Mouse (Mus musculus): ENCODE results near the gene Ndufb2.
A peak's percentile ranks its signal among the peaks of the same experiment; 100 is the strongest.

The Ndufb2 gene

DNA sequence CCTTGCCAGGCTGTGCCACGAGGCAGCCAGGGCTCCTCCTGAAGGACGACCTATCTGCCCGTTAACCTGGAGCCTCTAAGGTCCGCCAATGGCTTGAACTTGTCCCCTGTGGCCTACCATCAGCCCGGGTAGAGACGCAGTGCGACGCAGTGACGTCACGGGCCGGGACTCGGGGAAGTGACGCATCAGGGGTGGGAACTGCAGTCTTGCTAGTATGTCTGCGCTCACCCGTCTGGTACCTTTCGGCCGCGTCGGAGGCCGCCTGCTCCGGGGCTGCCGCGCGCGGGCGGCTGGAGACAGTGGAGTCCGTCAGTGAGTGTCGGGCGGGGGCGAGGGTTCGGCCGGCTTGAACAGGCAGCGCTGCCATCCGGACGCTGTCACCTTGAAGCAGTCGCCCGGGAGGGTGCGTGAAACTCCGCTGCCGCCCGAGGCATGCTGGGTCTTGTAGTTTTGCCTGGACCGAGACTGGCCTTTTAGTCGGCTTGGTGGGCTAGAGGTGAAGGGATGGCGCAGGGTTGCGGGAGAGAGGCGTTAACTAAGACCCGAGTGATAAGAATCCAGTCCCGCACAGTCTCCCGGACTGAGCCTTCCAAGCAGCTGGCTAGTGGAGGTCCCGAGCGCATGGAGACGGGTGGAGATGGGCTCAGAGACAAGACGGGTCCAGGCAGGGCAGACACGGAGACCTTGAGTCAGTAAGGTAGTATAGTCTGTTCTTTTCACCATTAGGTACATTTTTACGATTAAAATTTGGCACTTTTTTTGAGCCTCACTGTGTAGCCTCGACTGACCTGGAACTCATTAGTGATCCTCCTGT lies at the start of gene Ndufb2:
Ndufb2 (plus strand) TSS at position 174 of the 814 bp plus-strand sequence.
- peak; percentile 80 to 87 for DNase-seq (ENCODE audit: low spot score in 2 of 2)

DNA sequence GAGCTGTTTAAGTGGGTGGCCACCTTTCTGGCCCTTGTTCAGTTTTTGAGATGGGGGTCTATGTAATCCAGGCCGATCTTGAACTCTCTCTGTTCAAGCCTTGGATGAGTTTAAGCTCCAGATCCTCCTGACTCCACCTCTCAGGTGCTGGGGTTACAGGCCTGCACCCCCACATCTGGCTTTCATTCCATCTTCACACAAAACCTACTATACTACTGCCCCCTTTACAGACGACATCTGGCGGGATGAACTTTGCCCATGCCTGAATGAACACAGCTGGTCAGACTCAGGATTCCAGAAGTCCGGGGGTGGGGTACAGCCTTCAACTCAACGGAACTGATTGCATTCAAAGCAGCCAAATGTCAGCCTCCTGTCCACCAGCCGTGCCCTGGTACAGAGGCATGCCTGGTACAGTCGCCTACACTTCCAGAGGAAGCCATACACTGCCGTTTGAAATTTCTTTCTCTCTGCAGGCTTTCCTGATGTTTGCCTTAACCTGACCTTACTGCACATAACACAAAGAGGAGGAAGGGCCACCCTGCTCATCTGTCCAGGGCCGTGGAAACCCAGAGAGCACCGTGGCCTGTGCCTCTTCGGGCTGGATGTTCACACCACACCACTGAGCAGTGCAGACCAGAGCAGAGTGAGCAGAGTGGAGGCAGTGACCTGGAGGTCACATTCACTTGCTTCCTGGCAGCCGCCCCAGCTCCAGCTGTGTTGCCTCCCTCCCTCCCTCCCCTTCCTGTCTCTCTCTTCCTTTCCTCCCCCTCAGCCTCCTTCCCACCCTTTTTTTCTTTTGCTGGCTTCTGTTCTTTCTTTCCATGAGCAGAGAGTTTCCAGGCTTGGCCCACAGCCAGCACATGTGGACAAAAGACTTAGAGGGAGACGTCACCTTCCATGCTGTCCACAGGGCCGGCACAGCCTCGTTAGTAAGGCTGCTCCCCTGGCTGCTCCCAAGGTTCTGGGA lies 49.5 kb upstream of the Ndufb2 start:
- DNase-seq (ENCODE audit: low spot score in 2 of 2), result no peak

DNA sequence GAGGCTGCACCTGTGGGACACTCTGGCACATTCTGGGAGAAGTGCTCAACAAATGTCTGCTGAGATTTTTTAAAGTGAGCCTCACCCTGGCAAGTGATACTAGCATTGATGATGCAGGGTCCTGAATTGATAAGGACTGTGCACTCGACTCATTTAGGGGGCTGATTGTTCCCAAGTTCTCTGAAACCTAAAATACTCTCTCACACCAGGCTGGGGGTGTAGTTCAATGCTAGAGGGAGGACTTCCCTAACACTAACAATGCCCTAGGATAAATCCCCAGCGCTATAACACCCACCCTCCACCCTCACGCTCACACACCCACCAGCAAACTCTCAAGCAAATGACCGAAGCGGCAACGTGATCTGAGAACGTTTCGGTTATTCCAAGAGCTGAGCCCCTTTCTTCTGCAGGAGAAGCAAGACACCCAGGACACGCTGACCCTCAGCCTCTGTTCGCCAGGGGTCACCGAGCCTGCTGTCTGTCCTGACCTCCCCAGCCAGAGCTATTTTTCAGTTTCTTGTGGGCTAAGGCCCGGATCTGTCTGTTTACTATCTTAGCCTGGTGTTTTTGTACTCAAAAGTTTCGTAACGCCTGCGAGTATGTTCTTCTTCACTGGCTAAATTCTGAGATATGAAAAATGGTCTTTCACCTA lies 48.5 kb upstream of the Ndufb2 start:
- no peak for DNase-seq (ENCODE audit: low spot score in 2 of 2)

DNA sequence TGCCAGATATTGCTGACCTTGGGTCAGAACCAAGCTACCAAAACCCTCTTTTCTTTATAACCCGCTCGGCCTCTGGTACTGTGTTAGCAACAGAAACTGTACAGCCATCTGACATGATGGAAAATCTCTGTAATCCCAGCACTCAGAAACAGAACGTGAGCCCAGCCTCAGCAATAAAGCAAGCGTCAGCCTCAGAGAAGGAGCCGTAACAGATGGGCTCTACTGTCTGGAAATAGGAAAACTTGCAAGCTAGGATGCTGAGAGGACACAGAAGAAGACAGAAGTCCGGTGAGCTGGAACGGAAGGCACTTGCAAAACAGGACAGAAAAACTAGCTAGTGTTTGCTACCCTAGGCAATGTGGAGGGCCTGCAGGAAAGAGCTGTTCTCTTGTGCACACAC lies 46.9 kb upstream of the Ndufb2 start:
- DNase-seq (ENCODE audit: low spot score in 2 of 2), result no peak

DNA sequence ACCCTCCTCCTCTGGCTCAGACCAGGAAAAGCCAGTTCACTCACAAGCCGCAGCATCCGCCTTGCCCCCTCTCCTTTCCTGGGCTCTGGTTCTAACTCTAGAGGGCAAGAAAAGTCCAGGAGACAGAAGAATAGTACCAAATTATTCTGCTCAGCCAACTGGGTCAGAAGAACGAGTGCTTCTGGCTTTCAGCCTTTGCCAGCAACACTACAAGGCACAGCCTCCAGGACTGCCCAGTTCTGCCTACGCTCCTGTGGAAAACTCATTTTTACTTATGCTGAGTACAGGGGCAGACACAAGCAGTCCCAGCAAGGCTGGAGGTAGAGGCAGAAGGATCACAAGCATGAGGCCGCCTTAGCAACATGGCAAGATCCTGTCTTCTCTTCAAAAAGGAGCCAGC lies 44.3 kb upstream of the Ndufb2 start:
- DNase-seq (ENCODE audit: low spot score in 2 of 2), result no peak

DNA sequence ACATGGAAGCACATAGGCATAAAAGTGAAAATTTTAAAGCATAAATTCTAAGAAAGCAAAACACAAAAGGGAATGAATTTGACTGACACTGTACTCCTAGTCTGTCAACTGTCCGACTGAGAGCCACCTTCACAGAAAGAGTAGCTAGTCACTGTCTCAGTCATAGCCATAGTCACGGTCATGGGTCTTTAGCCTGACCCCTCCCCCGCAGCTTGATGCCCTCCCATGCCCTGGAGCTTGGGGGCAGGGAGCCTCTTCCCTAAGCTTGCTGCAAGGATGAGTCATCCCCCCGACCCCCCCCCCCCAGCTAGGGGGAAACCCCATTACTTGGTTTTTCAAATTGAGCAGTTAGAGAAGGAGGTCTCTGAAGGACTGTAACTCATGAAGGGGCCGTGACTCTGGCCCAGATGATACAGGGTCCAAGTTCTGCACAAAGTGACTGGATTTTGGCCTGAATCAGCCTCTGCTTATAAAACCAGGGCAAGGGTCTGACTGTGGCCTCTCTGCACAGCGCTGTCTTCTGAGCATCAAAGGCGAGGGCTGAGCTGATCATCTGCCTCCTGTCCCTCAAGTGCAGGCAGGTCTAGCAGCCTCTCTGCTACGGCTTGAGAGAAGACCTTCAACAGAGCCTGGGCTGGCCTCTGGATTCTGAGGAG lies 40.3 kb upstream of the Ndufb2 start:
- no peak for DNase-seq (ENCODE audit: low spot score in 2 of 2)

DNA sequence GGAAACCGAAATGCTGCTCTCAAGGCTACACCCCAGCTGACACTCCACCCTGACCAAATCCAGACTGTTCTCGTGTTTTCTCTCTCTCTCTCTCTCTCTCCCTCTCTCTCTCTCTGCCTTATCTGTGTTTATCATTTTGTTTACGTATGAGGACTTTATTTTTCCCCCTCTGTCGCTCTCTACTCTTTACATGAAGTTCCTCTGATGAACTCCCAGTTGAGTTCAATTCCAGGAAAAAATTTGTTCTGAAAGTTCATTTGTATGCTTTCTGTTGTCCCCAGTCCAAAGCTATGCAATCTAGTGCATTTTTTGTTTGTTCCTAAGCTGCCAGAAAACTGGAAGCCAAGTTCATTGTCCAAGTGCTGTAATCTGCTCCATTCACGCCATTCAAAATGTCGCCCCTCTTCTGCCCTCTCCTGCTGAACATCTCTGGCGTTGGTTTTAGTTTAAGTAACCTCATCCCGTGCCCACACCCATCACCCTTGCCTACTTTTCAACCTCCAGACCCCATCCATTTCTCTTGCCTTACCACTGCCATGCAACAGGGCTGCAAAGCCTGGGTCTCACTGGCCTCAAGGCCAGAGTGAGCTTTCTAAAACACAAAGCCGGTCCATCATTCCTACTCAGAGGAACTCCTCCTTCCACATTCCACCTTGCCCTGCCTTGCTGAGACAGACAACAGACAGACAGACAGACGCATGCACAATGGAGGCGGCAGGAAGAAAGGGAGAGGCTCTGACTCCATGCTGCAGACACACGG lies 37.3 kb upstream of the Ndufb2 start:
- DNase-seq (ENCODE audit: low spot score in 2 of 2), result no peak

DNA sequence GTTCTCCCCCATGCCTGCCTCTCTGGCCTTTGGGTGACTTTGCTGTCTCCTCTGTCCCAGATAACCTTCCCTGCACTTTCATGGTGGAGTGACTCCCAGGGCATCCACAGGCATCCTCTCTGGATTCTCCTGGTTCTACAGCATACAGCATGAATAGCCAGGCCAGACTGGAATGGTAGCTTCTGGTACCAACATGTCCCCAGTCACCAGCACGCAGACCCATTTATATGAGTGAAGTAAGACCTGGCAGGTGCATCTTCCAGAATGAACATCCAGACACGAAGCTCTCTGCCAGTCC lies 36.8 kb upstream of the Ndufb2 start:
- DNase-seq (ENCODE audit: low spot score in 2 of 2), result no peak

DNA sequence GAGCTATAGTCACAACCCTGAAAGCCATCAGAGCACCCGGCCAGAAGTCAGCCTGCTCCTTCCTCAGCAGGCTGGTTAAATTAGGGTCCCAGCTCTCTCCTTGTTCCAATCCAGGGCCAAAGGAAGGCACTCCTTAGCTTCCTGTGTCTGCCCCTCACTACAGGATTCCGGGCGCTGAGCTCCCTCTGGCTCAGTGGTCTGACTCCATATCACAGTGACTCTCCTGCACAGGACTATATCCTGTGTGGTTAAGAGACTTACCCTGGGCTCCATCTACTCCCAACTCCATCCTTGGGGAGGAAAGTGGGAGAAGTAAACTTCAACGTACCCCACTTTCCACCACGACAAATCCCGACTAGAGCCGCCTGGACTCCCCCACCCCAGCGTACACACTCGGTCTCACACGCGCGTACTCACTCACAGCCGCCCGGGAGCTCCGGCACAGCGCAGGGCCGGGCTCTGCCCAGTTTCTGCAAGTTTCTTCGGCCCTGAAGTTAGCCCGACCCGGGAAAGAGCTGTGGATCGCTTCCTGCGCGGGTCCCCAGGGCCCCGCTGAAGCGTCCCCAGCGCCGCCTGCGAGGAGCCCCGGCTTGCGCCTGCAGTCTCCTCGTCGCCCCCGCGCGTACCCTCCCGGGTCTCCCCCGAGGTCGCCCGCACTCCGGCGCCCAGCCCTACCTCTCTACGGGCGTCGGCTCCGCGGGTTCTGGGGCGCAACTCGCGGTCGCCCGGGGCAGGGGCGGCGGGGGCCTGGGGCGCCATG lies 35.3 kb upstream of the Ndufb2 start:
- no peak for DNase-seq (ENCODE audit: low spot score in 2 of 2)

DNA sequence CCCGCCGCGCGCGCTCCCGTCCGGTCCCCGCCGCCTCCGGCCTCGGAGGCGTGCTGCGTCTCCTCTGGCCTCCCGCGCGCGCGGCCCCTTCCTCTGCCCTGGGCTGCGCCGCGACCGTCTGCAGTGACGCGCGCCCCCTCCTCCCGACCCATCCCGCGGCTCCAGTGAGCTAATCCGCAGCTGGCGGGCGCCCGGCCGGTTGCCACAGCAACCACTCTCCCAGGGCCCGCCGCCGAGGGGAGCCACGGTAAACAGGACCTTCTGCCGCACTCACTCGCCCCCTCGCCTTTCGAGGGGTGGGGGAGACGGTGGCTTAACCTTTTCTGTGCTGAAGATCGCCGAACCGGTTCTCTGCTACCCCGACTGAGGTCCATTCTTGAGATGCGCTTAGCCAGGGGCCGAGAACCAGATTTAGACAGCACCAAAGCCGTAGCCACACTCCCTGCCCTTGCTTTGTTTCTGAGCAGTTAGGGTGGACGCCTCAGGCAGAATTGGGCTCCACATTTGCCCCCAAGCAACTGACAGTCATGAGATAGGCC lies 34.6 kb upstream of the Ndufb2 start, which contains the start of gene Dennd2a:
Dennd2a (minus strand) TSS at position 145 of the 539 bp plus-strand sequence.
- DNase-seq (ENCODE audit: low spot score in 2 of 2), result no peak

DNA sequence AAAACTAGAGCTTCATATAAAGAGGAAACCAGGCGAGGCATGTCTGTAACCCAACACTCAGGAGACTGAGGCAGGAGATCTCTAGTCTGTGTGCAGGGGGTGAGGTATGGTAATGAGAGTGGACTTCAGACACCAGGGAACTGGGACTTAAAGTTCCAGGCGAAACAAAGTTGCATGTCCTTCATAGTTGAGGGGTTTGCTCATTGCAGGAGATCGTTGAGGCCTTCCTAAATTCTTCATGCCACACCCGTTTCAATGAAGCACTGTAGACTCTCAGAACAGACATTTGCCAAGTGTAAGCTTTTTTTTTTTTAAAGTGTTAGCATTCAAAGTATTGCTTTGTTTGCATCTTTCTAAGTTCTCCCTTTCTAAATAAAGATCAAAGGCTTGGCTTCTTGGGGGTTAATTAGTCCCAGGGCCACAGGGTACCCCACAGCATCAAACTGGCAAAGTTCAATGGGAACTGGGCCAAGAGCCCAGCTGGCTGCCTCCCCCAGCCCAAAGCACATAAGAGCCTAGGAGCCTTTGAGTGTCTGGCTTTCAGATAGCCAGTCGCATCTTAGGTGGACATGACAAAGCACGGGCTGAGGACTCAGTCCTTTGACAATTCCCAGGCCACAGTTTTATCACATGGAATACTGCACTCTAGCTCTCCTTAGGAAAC lies 33.0 kb upstream of the Ndufb2 start:
- DNase-seq (ENCODE audit: low spot score in 2 of 2), result no peak

DNA sequence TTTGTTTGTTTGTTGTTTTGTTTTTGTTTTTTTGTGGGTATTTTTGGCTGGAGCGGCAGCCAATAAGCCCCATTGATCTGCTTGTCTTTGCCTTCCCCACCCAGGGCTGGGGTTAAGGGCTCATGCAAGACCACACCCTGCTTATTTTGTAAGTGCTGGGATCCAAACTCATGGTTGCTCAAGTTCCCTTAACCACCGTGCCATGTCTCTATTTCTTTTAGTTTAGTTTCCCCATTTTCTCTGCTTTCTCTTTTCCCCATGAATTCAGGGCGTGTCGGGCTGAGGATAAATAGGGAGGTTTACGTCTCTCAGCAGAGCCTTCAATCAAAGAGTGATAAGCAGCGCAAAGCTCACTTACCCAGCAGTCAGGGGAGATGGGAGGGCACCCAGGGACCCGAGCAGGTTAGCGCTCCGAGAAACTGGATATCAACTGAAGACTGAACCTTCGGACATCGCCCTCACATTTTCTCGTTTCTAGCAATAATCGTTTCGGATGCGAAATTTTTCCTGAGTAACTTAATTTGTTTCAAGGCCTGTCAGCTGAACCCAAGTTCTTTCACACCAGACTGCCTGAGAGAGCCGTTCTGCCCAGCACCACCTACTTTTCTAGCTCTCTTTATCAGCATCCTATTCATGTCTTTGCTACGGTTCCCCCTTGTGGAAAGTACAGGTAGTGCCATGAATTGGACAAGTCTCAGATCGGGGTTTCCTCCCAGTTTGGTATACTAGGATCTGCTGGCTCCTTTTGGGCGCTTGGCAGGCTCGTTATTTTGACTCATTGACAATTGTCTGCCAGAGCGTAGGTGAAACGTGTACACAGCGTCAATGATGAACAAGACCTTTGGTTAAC lies 30.0 kb upstream of the Ndufb2 start:
- DNase-seq (ENCODE audit: low spot score in 2 of 2), result peak in 1 of 2 experiments; percentile 52

DNA sequence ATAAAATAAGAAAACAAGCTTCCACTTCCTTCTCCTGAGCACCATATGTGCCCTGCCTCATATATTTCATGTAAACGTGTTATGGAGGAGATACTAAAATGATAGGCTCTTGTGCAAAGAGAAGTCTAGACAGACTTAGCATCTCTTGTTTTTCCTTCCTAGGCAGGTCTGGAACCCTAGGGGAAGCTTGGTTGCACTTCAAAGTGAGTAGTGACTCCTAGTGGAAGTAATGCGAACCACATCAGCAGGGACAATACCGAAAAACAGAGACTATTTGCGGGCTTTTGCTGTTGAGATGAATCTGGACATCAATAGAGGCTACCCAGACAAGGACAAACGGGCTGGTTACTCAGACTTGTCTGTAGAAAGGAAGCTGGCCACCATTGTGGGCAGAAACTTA lies 24.8 kb upstream of the Ndufb2 start:
- no peak for DNase-seq (ENCODE audit: low spot score in 2 of 2)

DNA sequence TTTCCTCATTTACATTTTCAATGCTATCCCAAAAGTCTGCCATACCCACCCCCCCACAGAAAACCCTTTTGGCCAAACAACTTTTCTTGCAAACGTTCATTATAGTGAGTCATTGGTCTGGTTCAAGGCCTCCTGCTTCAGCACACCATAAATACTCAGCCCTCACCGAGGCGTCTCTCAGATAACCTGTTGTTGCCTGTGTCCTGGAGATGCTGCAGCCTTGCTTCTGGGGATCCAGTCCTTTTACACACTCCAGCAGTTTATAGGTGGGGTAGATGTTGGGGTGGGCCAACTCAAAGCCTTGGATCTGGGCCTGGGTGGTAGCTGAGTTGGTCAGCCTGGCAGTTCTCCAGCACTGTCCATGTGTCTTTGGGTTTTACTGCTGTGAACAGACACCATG lies 21.9 kb upstream of the Ndufb2 start:
- DNase-seq (ENCODE audit: low spot score in 2 of 2), result no peak

DNA sequence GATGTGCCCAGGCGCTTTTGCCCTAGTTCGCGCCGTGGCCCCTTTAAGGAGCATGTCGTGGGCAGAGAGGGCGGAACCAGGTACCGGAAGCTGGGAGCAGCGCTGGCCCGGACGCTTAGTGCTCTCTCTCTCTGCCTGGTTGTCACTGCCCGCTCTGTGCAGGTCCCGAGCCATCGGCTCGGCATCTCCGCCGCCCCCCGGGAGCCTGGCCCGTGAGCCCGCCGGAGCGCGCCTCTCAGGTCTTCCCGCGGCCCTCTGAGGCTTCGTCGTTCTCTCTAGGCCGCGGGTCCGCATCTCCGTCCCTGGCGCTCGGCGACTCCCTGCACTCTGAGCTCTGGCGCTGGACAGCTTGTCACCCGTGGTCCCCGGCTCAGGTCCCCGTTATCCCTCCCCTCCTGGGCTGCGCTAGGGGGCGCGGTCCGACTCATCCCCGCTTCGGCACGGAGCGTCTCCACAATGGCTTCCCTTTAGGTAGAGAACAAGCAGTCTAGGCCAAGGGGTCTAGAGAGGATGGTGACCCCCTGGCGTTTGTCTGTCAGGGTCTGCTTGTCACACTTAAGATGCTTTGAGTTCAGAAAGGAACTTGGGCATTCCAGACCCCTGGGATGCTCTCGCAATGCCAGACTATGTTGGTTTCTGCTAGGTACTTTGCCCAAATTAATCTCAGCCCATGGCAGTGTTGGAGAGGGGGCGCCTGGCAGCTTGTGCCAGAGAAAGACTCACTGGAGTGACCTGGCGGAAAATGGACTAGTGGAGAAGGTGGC lies 18.4 kb upstream of the Ndufb2 start, which contains the start of gene Adck2:
Adck2 (plus strand) TSS at position 83 of the 764 bp plus-strand sequence.
- DNase-seq (ENCODE audit: low spot score in 2 of 2), result peak; percentile 52 to 58

DNA sequence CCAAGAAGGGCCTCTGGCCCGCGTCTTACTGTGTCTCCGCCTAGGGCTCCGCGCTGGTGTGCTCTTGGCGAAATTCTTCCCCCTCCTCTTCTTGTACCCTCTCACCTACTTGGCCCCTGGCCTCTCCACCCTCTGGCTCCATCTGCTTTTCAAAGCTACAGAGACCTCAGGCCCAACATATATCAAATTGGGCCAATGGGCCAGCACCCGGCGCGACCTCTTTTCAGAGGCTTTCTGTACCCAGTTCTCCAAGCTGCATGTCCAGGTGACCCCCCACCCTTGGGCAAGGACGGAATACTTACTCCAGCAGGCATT lies 17.9 kb upstream of the Ndufb2 start:
- DNase-seq (ENCODE audit: low spot score in 2 of 2), result no peak

DNA sequence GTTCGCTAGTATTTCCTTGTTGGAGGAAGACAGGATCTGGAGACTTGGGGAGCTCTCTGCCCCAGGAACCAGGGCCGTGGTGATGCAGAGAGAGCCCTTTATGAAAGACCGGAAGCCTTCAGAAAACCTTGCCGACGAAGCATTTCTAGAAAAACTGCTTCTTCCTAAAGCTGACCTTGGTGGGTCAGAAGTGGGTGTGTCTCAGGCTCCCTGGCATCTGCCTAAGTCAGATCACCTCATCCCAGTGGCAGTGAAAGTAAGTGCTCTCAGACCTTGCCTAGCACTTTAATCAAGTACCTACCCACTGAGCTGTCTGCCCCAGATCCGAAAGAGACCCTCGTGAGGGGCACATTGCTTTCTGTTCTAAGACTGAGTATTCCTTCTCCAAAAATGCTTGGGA lies 17.4 kb upstream of the Ndufb2 start:
- DNase-seq (ENCODE audit: low spot score in 2 of 2), result no peak

DNA sequence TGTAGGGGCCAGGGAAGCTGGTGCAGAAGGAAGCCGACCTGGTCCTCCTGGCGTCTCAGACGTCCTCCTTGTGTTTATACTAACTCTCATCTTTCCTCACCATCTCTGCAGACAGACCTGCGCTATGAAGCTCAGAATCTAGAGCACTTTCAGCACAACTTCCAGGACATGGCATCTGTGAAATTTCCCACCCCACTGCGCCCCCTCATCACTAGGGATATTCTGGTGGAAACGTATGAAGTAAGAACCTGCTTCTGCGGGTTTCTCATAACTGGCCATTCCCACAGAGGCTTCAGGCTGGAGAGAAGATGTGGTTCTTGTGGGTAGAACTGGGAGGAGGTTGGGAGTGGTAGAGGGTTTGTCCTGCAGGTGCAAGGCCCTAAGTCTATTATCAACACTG lies 12.8 kb upstream of the Ndufb2 start:
- DNase-seq (ENCODE audit: low spot score in 2 of 2), result no peak

All from spleen, postnatal 14 days (tissue).